Mouse (Mus musculus): ENCODE measurements around the gene Olfr1180.

DNA sequence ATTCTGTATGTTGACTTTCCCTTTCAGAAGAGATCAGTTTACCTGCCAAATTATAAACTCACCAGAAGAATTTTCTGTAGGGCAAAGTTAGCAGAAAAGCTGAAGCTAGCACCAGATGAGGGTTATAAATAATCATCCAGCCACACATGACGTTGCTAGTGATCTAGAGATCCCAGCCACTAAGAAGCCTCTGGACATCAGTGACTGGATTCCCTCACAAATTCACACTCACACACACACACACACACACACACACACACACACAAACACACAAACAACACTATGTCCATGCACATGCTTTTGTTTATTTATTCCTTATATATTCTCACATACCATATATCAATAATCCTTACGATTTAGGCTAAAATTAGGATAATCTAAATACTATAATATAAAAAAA, at the start of gene Olfr1180:
- TF ChIP-seq CTCF (IDR thresholded peaks at IDR 0.05; ENCODE audit: low read depth) (no peak), EP300 (IDR thresholded peaks at IDR 0.05; ENCODE audit: low read depth) (no peak)
